Mouse (Mus musculus) hindbrain, embryonic 14.5 days (tissue): Measurements from ENCODE around the gene Onecut3. TPM values are rescaled to one million over a fixed set of nuclear protein-coding genes. Genes with fewer than 3 reads are reported as not detected.

Experiments
- ATAC-seq: fragments of 200-750 bp; cut with Nextera tagmentation; 2 replicates; pipeline ENCODE4 v1.8.0; 2017; ENCODE audit warnings: moderate number of reproducible peaks, mild to moderate bottlenecking, moderate TSS enrichment, moderate library complexity; ENCODE audit not compliant: low FRiP score
- DNase-seq: peaks from one replicate; pipeline ENCODE4 v3.0.0-alpha.2; 2015; ENCODE audit warnings: low spot score
- H3K27ac ChIP-seq: fragments of 300-500 bp; sonication (generic); 2 replicates; pipeline ENCODE4 v1.5.1; 2014; ENCODE audit warnings: mild to moderate bottlenecking, moderate library complexity
- H3K27me3 ChIP-seq: fragments of 300-500 bp; sonication (generic); 2 replicates; pipeline ENCODE4 v1.6.1; 2014; ENCODE audit warnings: mild to moderate bottlenecking, low read length, mixed read lengths; ENCODE audit not compliant: control insufficient read depth, insufficient read depth
- H3K36me3 ChIP-seq: fragments of 300-500 bp; sonication (generic); replicated peaks from 2 replicates; pipeline ENCODE4 v1.6.1; 2014; ENCODE audit not compliant: control insufficient read depth, insufficient read depth
- H3K4me1 ChIP-seq: fragments of 300-500 bp; sonication (generic); replicated peaks from 2 replicates; pipeline ENCODE4 v1.6.1; 2014; ENCODE audit warnings: antibody characterized with exemption, low read length, mixed read lengths; ENCODE audit not compliant: control insufficient read depth, insufficient read depth
- H3K4me2 ChIP-seq: fragments of 300-500 bp; sonication (generic); replicated peaks from 2 replicates; pipeline ENCODE4 v1.6.1; 2014; ENCODE audit warnings: mild to moderate bottlenecking, moderate library complexity
- H3K4me3 ChIP-seq: fragments of 300-500 bp; sonication (generic); replicated peaks from 2 replicates; pipeline ENCODE4 v1.5.1; 2014; ENCODE audit warnings: mild to moderate bottlenecking, low read length
- H3K9ac ChIP-seq: fragments of 300-500 bp; sonication (generic); 2 replicates; pipeline ENCODE4 v1.6.1; 2014
- H3K9me3 ChIP-seq: fragments of 300-500 bp; sonication (generic); 2 replicates; pipeline ENCODE4 v1.6.1; 2016; ENCODE audit warnings: low read length; ENCODE audit not compliant: control insufficient read depth
- WGBS: fragments of 180-500 bp; shearing (Covaris S2); extraction: QIAGEN DNeasy Blood & Tissue Kit; methylation state at CpG from one replicate; pipeline ENCODE4 v1.1.7; 2014; 5-methylcytosine and 5-hydroxymethylcytosine counted together
- polyA plus RNA-seq: library from polyadenylated mRNA; unstranded; fragments of >200 nt; fragmentation: Nextera tagmentation; extraction: Ambion mirVana; gene quantifications from 2 replicates; pipeline ENCODE4 v1.2.1, GENCODE M21; 2014

The Onecut3 gene
- polyA plus RNA-seq, 1 experiment from 2014 or later = 2.3 TPM

DNA sequence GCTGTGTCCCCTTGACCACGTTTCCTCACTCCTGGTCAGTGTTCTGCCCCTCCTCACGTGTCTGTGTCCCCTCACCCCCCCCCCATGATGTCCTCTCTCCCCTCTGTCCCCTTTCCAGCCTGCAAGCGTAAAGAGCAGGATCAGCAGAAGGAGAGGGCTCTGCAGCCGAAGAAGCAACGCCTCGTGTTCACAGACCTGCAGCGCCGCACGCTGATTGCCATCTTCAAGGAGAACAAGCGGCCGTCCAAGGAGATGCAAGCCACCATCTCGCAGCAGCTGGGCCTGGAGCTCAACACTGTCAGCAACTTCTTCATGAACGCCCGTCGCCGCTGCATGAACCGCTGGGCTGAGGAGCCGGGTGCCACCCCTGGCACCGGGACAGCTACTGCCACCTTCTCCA is 19.1 kb downstream of the Onecut3 start:
- Histone ChIP-seq H3K4me3 (0 out of 2 replicates have a peak overlapping the region, but pooled peaks have one; percentile 8), H3K9me3 (no peaks in the 10 kb centered on the region), H3K4me2 (peak overlapping the region; percentile 37), H3K36me3 (no peaks in the 10 kb centered on the region), H3K27ac (no peak overlapping the region), H3K4me1 (peaks cover 5% of the 10 kb centered on the region; the same call in 1 of the 2 replicates), H3K27me3 (peaks cover 21% of the 10 kb centered on the region), H3K9ac (peak overlapping the region; percentile 46)
- ATAC-seq = no peak
- WGBS = 6% methylated on average over 19 of the region's 19 CpGs
- DNase-seq = no peak

GRCm38 (mm10) chr10:80519287-80519686 is 24.7 kb downstream of the Onecut3 start:
- H3K4me2 ChIP-seq = no peak overlapping the region
- no peak overlapping the region for H3K4me3 ChIP-seq
- DNase-seq (no peak), ATAC-seq (no peak)
- H3K27ac ChIP-seq = no peak overlapping the region
- H3K4me1 ChIP-seq = no peaks in the 10 kb centered on the region
- H3K36me3 ChIP-seq = no peaks in the 10 kb centered on the region
- no peaks in the 10 kb centered on the region for H3K9me3 ChIP-seq
- no peaks in the 10 kb centered on the region for H3K27me3 ChIP-seq
- H3K9ac ChIP-seq = no peak overlapping the region
- WGBS = 66% methylated on average over 2 of the region's 2 CpGs

- Histone ChIP-seq H3K9ac (no peak overlapping the region), H3K4me1 (0 out of 2 replicates have a peak, but pooled peaks cover 4% of the 10 kb centered on the region), H3K4me2 (no peak overlapping the region), H3K36me3 (no peaks in the 10 kb centered on the region), H3K27me3 (no peaks in the 10 kb centered on the region), H3K9me3 (no peaks in the 10 kb centered on the region), H3K4me3 (no peak overlapping the region), H3K27ac (no peak overlapping the region)
- ATAC-seq (no peak), DNase-seq (no peak)
- WGBS = 94% methylated on average over 7 of the region's 7 CpGs
These were observed 28.7 kb downstream of the Onecut3 start for GRCm38 (mm10) chr10:80523299-80523698.

- Histone ChIP-seq H3K27me3 (no peaks in the 10 kb centered on the region), H3K36me3 (no peaks in the 10 kb centered on the region), H3K9me3 (no peaks in the 10 kb centered on the region), H3K9ac (no peak overlapping the region; the same call in 1 of the 2 replicates), H3K27ac (no peak overlapping the region), H3K4me2 (peak overlapping the region; percentile 47), H3K4me3 (peak overlapping the region; percentile 23), H3K4me1 (0 out of 2 replicates have a peak, but pooled peaks cover 4% of the 10 kb centered on the region)
- 29% methylated on average over 9 of the region's 9 CpGs for WGBS
- peak; percentile 88 for ATAC-seq
- DNase-seq = peak; percentile 44
These were observed 31.5 kb downstream of the Onecut3 start for GRCm38 (mm10) chr10:80526172-80526571.

DNA sequence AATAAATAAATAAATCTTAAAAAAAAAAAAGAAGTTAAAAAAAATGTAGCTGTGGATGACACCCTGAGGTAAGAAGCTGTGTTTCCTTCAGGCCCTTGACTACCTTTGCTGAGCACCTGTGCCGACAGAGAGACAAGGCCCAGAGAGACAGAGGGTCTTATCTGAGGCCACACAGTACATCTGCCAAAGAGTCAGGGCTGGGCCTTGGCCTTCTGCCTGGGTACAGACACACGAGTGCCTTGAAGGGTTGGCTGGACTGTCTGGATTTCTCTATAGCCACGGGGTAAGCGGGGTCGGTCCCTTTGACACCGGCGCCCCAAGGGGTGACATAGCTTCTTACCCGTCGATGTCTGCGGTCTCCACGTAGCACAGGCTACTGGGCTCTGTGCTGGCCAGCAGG is 38.1 kb downstream of the Onecut3 start:
- Histone ChIP-seq H3K4me1 (no peaks in the 10 kb centered on the region), H3K27ac (no peak overlapping the region), H3K4me3 (no peak overlapping the region), H3K4me2 (no peak overlapping the region), H3K27me3 (peaks cover 23% of the 10 kb centered on the region), H3K9ac (no peak overlapping the region), H3K9me3 (no peaks in the 10 kb centered on the region), H3K36me3 (no peaks in the 10 kb centered on the region)
- DNase-seq = no peak
- WGBS = 86% methylated on average over 11 of the region's 11 CpGs
- ATAC-seq = no peak

- Histone ChIP-seq H3K4me1 (no peaks in the 10 kb centered on the region; the same call in 1 of the 2 replicates), H3K36me3 (no peaks in the 10 kb centered on the region), H3K27me3 (peaks cover 31% of the 10 kb centered on the region), H3K4me2 (no peak overlapping the region), H3K9ac (no peak overlapping the region), H3K27ac (no peak overlapping the region), H3K9me3 (no peaks in the 10 kb centered on the region), H3K4me3 (no peak overlapping the region)
- ATAC-seq (0 out of 2 replicates have a peak, but pooled peaks have one; percentile 28), DNase-seq (no peak)
- WGBS = 19% methylated on average over 7 of the region's 7 CpGs
These were observed 39.1 kb downstream of the Onecut3 start for GRCm38 (mm10) chr10:80533704-80534103.

- Histone ChIP-seq H3K27ac (no peak overlapping the region), H3K36me3 (no peaks in the 10 kb centered on the region), H3K27me3 (peaks cover 41% of the 10 kb centered on the region), H3K4me2 (no peak overlapping the region; the same call in 1 of the 2 replicates), H3K4me1 (no peaks in the 10 kb centered on the region; the same call in 1 of the 2 replicates), H3K9ac (no peak overlapping the region), H3K4me3 (no peak overlapping the region), H3K9me3 (no peaks in the 10 kb centered on the region)
- 13% methylated on average over 14 of the region's 14 CpGs for WGBS
- DNase-seq = no peak
- no peak for ATAC-seq
These were observed 40.4 kb downstream of the Onecut3 start for GRCm38 (mm10) chr10:80535071-80535470.

DNA sequence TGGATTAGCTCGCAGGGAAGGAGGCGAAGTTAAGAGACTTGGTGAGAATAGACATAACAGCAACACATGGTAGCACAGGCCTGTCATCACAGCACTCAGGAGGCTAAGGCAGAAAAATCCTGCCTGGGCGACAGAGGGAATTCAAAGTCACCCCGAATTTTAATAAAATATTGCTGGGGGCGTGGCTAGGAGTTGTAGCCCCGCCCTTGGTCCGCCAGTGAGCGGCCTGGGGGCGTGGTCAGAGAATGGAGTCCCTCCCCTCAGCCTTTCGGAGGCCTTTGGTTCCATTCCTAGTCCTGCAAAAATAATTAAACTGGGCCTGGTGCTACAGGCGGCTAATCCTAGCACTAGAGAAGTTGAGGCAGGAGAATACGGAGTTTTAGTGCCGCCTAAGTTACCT is 41.1 kb downstream of the Onecut3 start:
- Histone ChIP-seq H3K4me2 (no peak overlapping the region), H3K36me3 (no peaks in the 10 kb centered on the region), H3K9ac (no peak overlapping the region), H3K4me3 (no peak overlapping the region), H3K9me3 (no peaks in the 10 kb centered on the region), H3K27ac (no peak overlapping the region), H3K4me1 (no peaks in the 10 kb centered on the region; the same call in 1 of the 2 replicates), H3K27me3 (peaks cover 41% of the 10 kb centered on the region)
- 13% methylated on average over 13 of the region's 13 CpGs for WGBS
- DNase-seq = no peak
- no peak for ATAC-seq

DNA sequence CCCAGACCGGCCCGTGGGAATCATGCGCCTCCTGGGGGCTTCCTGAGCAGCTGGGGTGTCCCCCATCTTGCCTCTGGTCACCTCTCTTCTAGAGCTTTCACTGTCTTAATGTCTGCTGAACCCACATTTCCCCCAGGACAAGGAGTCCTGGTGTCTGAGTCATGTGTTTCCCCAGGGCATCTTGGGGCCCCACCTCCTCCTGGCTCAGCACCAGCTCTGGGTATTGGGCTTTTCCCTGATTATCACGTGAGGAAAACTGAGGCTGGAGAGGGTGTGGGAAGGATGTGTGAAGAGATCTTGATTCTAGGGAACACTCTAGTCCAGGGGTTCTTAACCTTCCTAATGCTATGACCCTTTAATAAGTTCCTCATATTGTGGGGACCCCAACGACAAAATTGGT is 43.5 kb downstream of the Onecut3 start:
- no peak overlapping the region for H3K27ac ChIP-seq

More for the DNA sequence above, 43.5 kb downstream of the Onecut3 start:
- no peak overlapping the region for H3K4me2 ChIP-seq
- H3K4me1 ChIP-seq = no peaks in the 10 kb centered on the region; the same call in 1 of the 2 replicates
- H3K36me3 ChIP-seq = peaks cover 24% of the 10 kb centered on the region
- DNase-seq (no peak), ATAC-seq (no peak)
- no peak overlapping the region for H3K4me3 ChIP-seq
- H3K9me3 ChIP-seq = no peaks in the 10 kb centered on the region
- 58% methylated on average over 5 of the region's 5 CpGs for WGBS
- H3K9ac ChIP-seq = no peak overlapping the region
- peaks cover 41% of the 10 kb centered on the region for H3K27me3 ChIP-seq
